ENCODE assay signal across 8 mouse cellular contexts in genomic region chr11:103116008-103116818, GRCm38 (mm10). TPM values are rescaled to one million over a fixed set of nuclear protein-coding genes. Genes with fewer than 3 reads are reported as not detected.
DNase-seq lines count a peak whose midpoint lies in the region; ATAC-seq and TF ChIP-seq lines count a peak whose summit lies in the region.

Gene Hexim1 (plus strand): TSS chr11:103116231.

- no peaks in the 10 kb centered on the region for H3K27me3 ChIP-seq in Patski
- H3K27me3 ChIP-seq in hindbrain, embryonic 13.5 days = peaks cover 29% of the 10 kb centered on the region

- CTCF ChIA-PET in Patski (lab: Charles Lee) = interaction anchor here (0.9 to 6.0 kb wide), 10 partner anchors 13 to 43 kb away, joined by 3 to 68 read pairs (median 5); partner anchors contain the start of genes Acbd4, Hexim2 and Plcd3

- H3K9ac ChIP-seq in hindbrain, embryonic 13.5 days = peak within 1 kb of the TSS; percentile 86

- H3K9me3 ChIP-seq in hindbrain, embryonic 13.5 days = no peaks in the 10 kb centered on the region

- POLR2A ChIA-PET in Patski (lab: Charles Lee) = interaction anchor here (0.5 to 7.3 kb wide), 8 partner anchors 12 to 71 kb away, joined by 3 to 86 read pairs (median 8); partner anchors contain the start of genes Acbd4, Hexim2 and Plcd3

- no peaks in the 10 kb centered on the region for H3K36me3 ChIP-seq in hindbrain, embryonic 13.5 days

- peak within 1 kb of the TSS; percentile 60 for H3K4me3 ChIP-seq in hindbrain, embryonic 13.5 days

- ATAC-seq in Patski = peak; percentile 87
- ATAC-seq in hindbrain, embryonic 13.5 days (ENCODE audit: low FRiP score) = peak; percentile 96

- H3K4me2 ChIP-seq in hindbrain, embryonic 13.5 days = peak within 1 kb of the TSS; percentile 91

- under 1% methylated on average over 52 of the region's 53 CpGs for WGBS in hindbrain, embryonic 13.5 days

- H3K4me1 ChIP-seq in hindbrain, embryonic 13.5 days (replicated peaks) = peaks cover 49% of the 10 kb centered on the region

- H3K27ac ChIP-seq in hindbrain, embryonic 13.5 days = peak within 1 kb of the TSS; percentile 95

- in situ Hi-C loops in Patski (cut with MboI; ENCODE audit: low pct_unique_long_range_greater_than_20kb) = no loop called here

- TF ChIP-seq CTCF in Patski (IDR thresholded peaks at IDR 0.05) = no peak

- DNase-seq in Patski (ENCODE audit: low read depth, low spot score) = peak; percentile 99
- DNase-seq in cerebellum, postnatal 14 days = peak; percentile 100
- DNase-seq in frontal cortex, postnatal 14 days (ENCODE audit: low spot score in 2 of 2) = peak; percentile 100
- DNase-seq in layer of hippocampus, postnatal 36 days = peak; percentile 100
- DNase-seq in lung, postnatal 36 days = peak; percentile 100
- DNase-seq in retina, postnatal 1 day = peak; percentile 100
- peak; percentile 99 to 100 for DNase-seq in urinary bladder, adult 18-20 months (ENCODE audit: low spot score in 2 of 2)

RNA-seq across cellular contexts. Expression of gene Hexim1, which starts in this region (rescaled TPM):
- polyA plus RNA-seq in Patski (2021) = 47.5 TPM
- 3.6 and 4.3 TPM in 2 replicates for polyA plus RNA-seq in hindbrain, embryonic 13.5 days (2015; fragmentation: Nextera tagmentation; extraction: Ambion mirVana)
- total RNA-seq in layer of hippocampus, postnatal 36 days (2021) = 10 to 100 TPM; 52.7 to 56.1 TPM

Comparison
In these comparisons a context has a peak if more than half of its experiments do, and no peak if none do; other contexts are left out.
1. Peak in every context shown above with its lines: DNase-seq, ATAC-seq, H3K4me3 ChIP-seq and H3K27ac ChIP-seq.